Mouse (Mus musculus) cortical plate, adult 2 months (tissue): ENCODE measurements around the gene Ints11.

Experiments used
- CTCF ChIP-seq: fragments of 200-500 bp; IDR thresholded peaks from 2 replicates; pipeline ENCODE4 v1.5.1; 2011; ENCODE audit warnings: mild to moderate bottlenecking, control low read depth, low read length; ENCODE audit not compliant: insufficient read depth; ENCODE audit errors: extremely low read depth
- POLR2A ChIP-seq: fragments of 200-500 bp; IDR thresholded peaks from 2 replicates; pipeline ENCODE4 v1.6.1; 2011; ENCODE audit warnings: mild to moderate bottlenecking, low read length, control low read depth; ENCODE audit not compliant: insufficient read depth; ENCODE audit errors: extremely low read depth

DNA sequence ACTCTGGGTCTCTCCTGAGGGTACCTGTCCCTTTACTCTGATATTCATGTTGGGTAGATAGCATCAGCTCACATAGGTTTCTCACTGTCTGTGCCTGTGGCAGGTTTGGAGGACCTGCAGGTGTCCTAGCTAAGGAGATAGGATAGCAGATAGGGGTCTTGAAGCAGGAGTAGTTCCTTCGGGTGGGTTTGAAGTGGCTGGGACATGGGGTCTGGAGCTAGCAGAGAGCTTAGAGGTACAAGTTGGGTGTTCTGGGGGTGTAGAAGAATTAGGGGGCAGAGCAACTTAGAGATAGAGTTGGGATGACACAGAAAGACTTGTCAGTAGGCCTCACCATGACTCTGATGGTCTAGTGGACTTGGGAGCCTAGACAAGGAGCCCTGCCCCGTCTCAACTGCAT is 20.0 kb upstream of the Ints11 start:
- no peak for TF ChIP-seq POLR2A
- no peak for TF ChIP-seq CTCF
